ENCODE assay signal across 17 mouse cellular contexts in genomic region chr1:152006529-152006928, GRCm38 (mm10).
"Had no signal": no experiment of that assay in that cellular context is flagged by ENCODE, and none has a peak within 500 bp of the region (broad histone marks: within the 10 kb centered on the region; RNA-seq: fewer than 3 reads in every experiment).

No protein-coding gene starts in this region.

- H3K27me3 ChIP-seq: liver, embryonic 13.5 days; midbrain, embryonic 12.5 days; midbrain, embryonic 15.5 days had no signal

- ATAC-seq: intestine, postnatal 0 days; midbrain, embryonic 15.5 days had no signal

- H3K36me3 ChIP-seq: liver, embryonic 13.5 days had no signal

- H3K4me3 ChIP-seq: left cerebral cortex, adult 2 months; liver, embryonic 13.5 days; midbrain, embryonic 12.5 days; midbrain, embryonic 15.5 days; myocyte had no signal

- DNase-seq: kidney, adult 2 months; kidney, postnatal 25 days; layer of hippocampus, postnatal 36 days; liver, embryonic 13.5 days; lung, adult 2 months; lung, postnatal 14 days; lung, postnatal 4 days; right cerebral cortex, adult 18-20 months; right cerebral cortex, postnatal 14 days; right cerebral cortex, postnatal 4 days had no signal

- H3K9ac ChIP-seq: liver, embryonic 13.5 days; midbrain, embryonic 12.5 days; midbrain, embryonic 15.5 days had no signal

- H3K4me2 ChIP-seq: liver, embryonic 13.5 days; midbrain, embryonic 12.5 days; midbrain, embryonic 15.5 days had no signal

- H3K27ac ChIP-seq: kidney, postnatal 0 days; left cerebral cortex, adult 2 months; liver, embryonic 13.5 days; midbrain, embryonic 12.5 days; midbrain, embryonic 15.5 days; stomach, postnatal 0 days had no signal

- H3K9me3 ChIP-seq: liver, embryonic 13.5 days; midbrain, embryonic 12.5 days; midbrain, embryonic 15.5 days had no signal
